Mouse (Mus musculus) thymus, adult 2 months (tissue): ENCODE data around the gene Psma6. TPM values are rescaled to one million over a fixed set of nuclear protein-coding genes. Genes with fewer than 3 reads are reported as not detected.

Experiments
- DNase-seq: peaks from one replicate; pipeline ENCODE4 v3.0.0; 2021
- H3K27ac ChIP-seq: fragments of 200-500 bp; 2 replicates; pipeline ENCODE4 v1.5.1; 2012; ENCODE audit warnings: low read length, control low read depth; ENCODE audit not compliant: control insufficient read depth, insufficient read depth
- H3K27me3 ChIP-seq: fragments of 200-500 bp; 2 replicates; pipeline ENCODE4 v1.6.1; 2012; ENCODE audit warnings: mild to moderate bottlenecking, low read length, moderate library complexity, mixed read lengths; ENCODE audit not compliant: control insufficient read depth, insufficient read depth
- H3K36me3 ChIP-seq: fragments of 200-500 bp; 2 replicates; pipeline ENCODE4 v1.6.1; 2012; ENCODE audit warnings: mild to moderate bottlenecking, low read length, moderate library complexity; ENCODE audit not compliant: control insufficient read depth, insufficient read depth
- H3K4me1 ChIP-seq: fragments of 200-500 bp; replicated peaks from 2 replicates; pipeline ENCODE4 v1.6.1; 2012; ENCODE audit warnings: low read length; ENCODE audit not compliant: control insufficient read depth, insufficient read depth
- H3K4me3 ChIP-seq: fragments of 200-500 bp; 2 replicates; pipeline ENCODE4 v1.5.1; 2012; ENCODE audit warnings: mild to moderate bottlenecking, low read length, control low read depth, moderate library complexity; ENCODE audit not compliant: control insufficient read depth, insufficient read depth
- CTCF ChIP-seq: fragments of 200-500 bp; IDR thresholded peaks from 2 replicates; pipeline ENCODE4 v1.5.1; 2012; ENCODE audit warnings: mild to moderate bottlenecking, control low read depth, low read length, moderate library complexity, borderline replicate concordance; ENCODE audit not compliant: control insufficient read depth, poor library complexity, insufficient read depth; ENCODE audit errors: extremely low read depth
- POLR2A ChIP-seq: fragments of 200-500 bp; IDR thresholded peaks from 2 replicates; pipeline ENCODE4 v1.6.1; 2012; ENCODE audit warnings: mild to moderate bottlenecking, low read length, control low read depth, moderate library complexity; ENCODE audit not compliant: control insufficient read depth, poor library complexity, insufficient read depth; ENCODE audit errors: extremely low read depth
- WGBS: fragments of 180-500 bp; shearing (Covaris S2); methylation state at CpG from one replicate; pipeline ENCODE4 v1.1.7; 2018; 5-methylcytosine and 5-hydroxymethylcytosine counted together
- polyA plus RNA-seq: library from polyadenylated mRNA; depleted of rRNA; stranded (reverse); fragments of >200 nt; gene quantifications from 2 replicates; pipeline ENCODE4 v1.2.3, GENCODE M21; 2012

The Psma6 gene
- polyA plus RNA-seq, 1 experiment: 92.3 TPM

GRCm38 (mm10) chr12:55429201-55429600 lies 45.2 kb downstream of the Psma6 start:
- TF ChIP-seq CTCF (no peak), POLR2A (no peak)
- DNase-seq: no peak
- H3K36me3 ChIP-seq: no peaks in the 10 kb centered on the region

GRCm38 (mm10) chr12:55429956-55430355 lies 45.9 kb downstream of the Psma6 start:
- H3K27me3 ChIP-seq: no peaks in the 10 kb centered on the region
- TF ChIP-seq CTCF (no peak), POLR2A (no peak)
- H3K27ac ChIP-seq: no peak overlapping the region
- 75% methylated on average over 4 of the region's 4 CpGs for WGBS
- H3K4me3 ChIP-seq: no peak overlapping the region
- no peaks in the 10 kb centered on the region for H3K36me3 ChIP-seq
- DNase-seq: no peak
- peaks cover 13% of the 10 kb centered on the region for H3K4me1 ChIP-seq

More at GRCm38 (mm10) chr12:55429201-55429600, 45.2 kb downstream of the Psma6 start:
- peaks cover 12% of the 10 kb centered on the region for H3K4me1 ChIP-seq
- no peaks in the 10 kb centered on the region for H3K27me3 ChIP-seq
- H3K4me3 ChIP-seq: no peak overlapping the region
- WGBS: 88% methylated on average over 8 of the region's 8 CpGs
- no peak overlapping the region for H3K27ac ChIP-seq

GRCm38 (mm10) chr12:55432284-55432919 lies 48.4 kb downstream of the Psma6 start:
- Histone ChIP-seq H3K4me3 (no peak overlapping the region), H3K27ac (no peak overlapping the region), H3K36me3 (no peaks in the 10 kb centered on the region), H3K27me3 (no peaks in the 10 kb centered on the region), H3K4me1 (peaks cover 21% of the 10 kb centered on the region)
- DNase-seq: no peak
- 73% methylated on average over 7 of the region's 7 CpGs for WGBS
- no peak for TF ChIP-seq CTCF
- no peak for TF ChIP-seq POLR2A

GRCm38 (mm10) chr12:55432920-55433284 lies 48.9 kb downstream of the Psma6 start:
- Histone ChIP-seq H3K4me1 (peaks cover 23% of the 10 kb centered on the region), H3K27ac (no peak overlapping the region), H3K36me3 (no peaks in the 10 kb centered on the region), H3K27me3 (no peaks in the 10 kb centered on the region), H3K4me3 (no peak overlapping the region)
- DNase-seq: no peak
- TF ChIP-seq CTCF: no peak
- no peak for TF ChIP-seq POLR2A
- 98% methylated on average over 8 of the region's 8 CpGs for WGBS

GRCm38 (mm10) chr12:55433802-55434435 lies 49.9 kb downstream of the Psma6 start:
- no peak overlapping the region for H3K4me3 ChIP-seq
- WGBS: 38% methylated on average over 8 of the region's 8 CpGs

GRCm38 (mm10) chr12:55435080-55435479 lies 51.1 kb downstream of the Psma6 start:
- 73% methylated on average over 1 of the region's 1 CpGs for WGBS
- no peak for DNase-seq
- peaks cover 31% of the 10 kb centered on the region for H3K4me1 ChIP-seq
- no peak overlapping the region for H3K4me3 ChIP-seq
- H3K36me3 ChIP-seq: no peaks in the 10 kb centered on the region
- H3K27ac ChIP-seq: no peak overlapping the region
- no peaks in the 10 kb centered on the region for H3K27me3 ChIP-seq
- no peak for TF ChIP-seq POLR2A
- no peak for TF ChIP-seq CTCF

More at GRCm38 (mm10) chr12:55433802-55434435, 49.9 kb downstream of the Psma6 start:
- no peak for DNase-seq
- peaks cover 30% of the 10 kb centered on the region for H3K4me1 ChIP-seq
- H3K27ac ChIP-seq: peak overlapping the region; percentile 21; the same call in 1 of the 2 replicates
- H3K36me3 ChIP-seq: no peaks in the 10 kb centered on the region
- TF ChIP-seq POLR2A: no peak
- TF ChIP-seq CTCF: no peak
- H3K27me3 ChIP-seq: no peaks in the 10 kb centered on the region
